Mouse (Mus musculus): Measurements from ENCODE around the gene Ptpn13. TPM values are rescaled to one million over a fixed set of nuclear protein-coding genes. Genes with fewer than 3 reads are reported as not detected.

Ptpn13 gene
- total and polyA plus RNA-seq, 3 experiments: 15.1 to 43.6 (median 15.5) TPM

DNA sequence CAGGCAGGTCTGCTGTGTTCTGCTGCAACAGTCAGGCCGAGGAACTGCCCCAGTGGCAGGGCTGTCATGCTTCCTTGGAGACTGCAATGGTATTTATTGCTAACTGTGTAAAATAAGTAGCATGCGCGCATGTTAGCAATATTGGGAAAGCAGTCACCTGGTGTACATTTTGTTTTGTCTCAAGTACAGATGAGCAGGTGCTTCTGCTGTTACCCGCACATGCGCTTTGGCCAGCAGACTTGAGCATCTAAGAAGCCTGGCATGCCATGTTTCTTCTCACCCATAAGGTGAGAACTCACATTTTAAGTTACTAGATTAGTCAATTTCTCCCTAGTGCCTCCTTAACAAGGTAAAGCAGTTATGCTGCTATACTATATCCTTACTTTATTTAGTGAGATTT, 72.1 kb downstream of the Ptpn13 start:
- TF ChIP-seq CHD1 (IDR thresholded peaks at IDR 0.05; ENCODE audit: low read depth, low read length): no peak
- TF ChIP-seq SIN3A (IDR thresholded peaks at IDR 0.05; ENCODE audit: low read length): no peak
- no peak for TF ChIP-seq NELFE (IDR thresholded peaks at IDR 0.05; ENCODE audit: low read depth, low read length)
- TF ChIP-seq GABPA (IDR thresholded peaks at IDR 0.05; ENCODE audit: low read depth, low read length): no peak
- no peak for TF ChIP-seq MEF2A (IDR thresholded peaks at IDR 0.05; ENCODE audit: extremely low read depth, insufficient replicate concordance, low read depth, low read length, poor library complexity, severe bottlenecking)
- no peak for TF ChIP-seq EP300 (IDR thresholded peaks at IDR 0.05; ENCODE audit: low read depth in 1 of 2, low read length in 2 of 2)
- no peak for TF ChIP-seq MXI1 (IDR thresholded peaks at IDR 0.05; ENCODE audit: low read depth, low read length)
- TF ChIP-seq USF2 (IDR thresholded peaks at IDR 0.05; ENCODE audit: borderline replicate concordance in 1 of 2, insufficient read depth in 1 of 2, low read depth in 1 of 2, low read length in 2 of 2): no peak
- no peak for TF ChIP-seq POLR2AphosphoS2 (IDR thresholded peaks at IDR 0.05; ENCODE audit: low read length)
- TF ChIP-seq CHD2 (IDR thresholded peaks at IDR 0.05; ENCODE audit: low read length): no peak
- no peak for TF ChIP-seq UBTF (IDR thresholded peaks at IDR 0.05; ENCODE audit: borderline replicate concordance, insufficient read depth, low read depth, low read length)
- TF ChIP-seq RCOR1 (IDR thresholded peaks at IDR 0.05; ENCODE audit: low read depth, low read length): no peak
- TF ChIP-seq MAFK (IDR thresholded peaks at IDR 0.05; ENCODE audit: borderline replicate concordance, low read depth, low read length): no peak
- no peak for TF ChIP-seq POLR2AphosphoS5 (IDR thresholded peaks at IDR 0.05; ENCODE audit: borderline replicate concordance, low read depth, low read length)
- no peak for TF ChIP-seq MYC (IDR thresholded peaks at IDR 0.05; ENCODE audit: low read depth, low read length)
- TF ChIP-seq GATA1 (IDR thresholded peaks at IDR 0.05; ENCODE audit: low read depth, low read length): no peak
- no peak for TF ChIP-seq ZMIZ1 (IDR thresholded peaks at IDR 0.05; ENCODE audit: low read depth, low read length)
- TF ChIP-seq E2F4 (IDR thresholded peaks at IDR 0.05; ENCODE audit: borderline replicate concordance, low read depth, low read length): no peak

DNA sequence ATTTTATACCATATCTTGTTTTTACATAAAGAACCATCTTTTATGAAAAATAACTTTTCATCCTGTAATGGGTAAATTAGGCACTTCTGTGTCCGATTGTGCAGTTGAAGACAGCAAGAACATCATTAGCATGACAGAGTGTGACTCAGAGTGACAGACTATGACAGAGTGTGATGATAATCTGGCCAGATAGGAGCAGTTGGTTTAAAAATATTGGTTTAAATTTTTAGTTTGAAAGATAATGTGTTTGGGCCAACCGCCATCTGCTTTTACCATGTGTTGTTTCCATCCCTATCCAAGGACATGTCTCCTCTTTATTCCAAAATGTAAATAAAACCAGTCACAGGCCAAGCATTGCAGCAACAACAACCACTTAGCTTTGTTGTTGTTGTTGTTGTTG, 72.5 kb downstream of the Ptpn13 start:
- no peaks in the 10 kb centered on the region for H3K9me3 ChIP-seq (replicated peaks; ENCODE audit: insufficient read depth, low read length)
- no peak overlapping the region for H3K27ac ChIP-seq (ENCODE audit: control insufficient read depth, low read depth, low read length)
- H3K36me3 ChIP-seq (ENCODE audit: control insufficient read depth in 1 of 2, insufficient read depth in 2 of 2, low read length in 2 of 2): peaks cover 0 to 6% of the 10 kb centered on the region in 2 experiments; a peak in 3 of 4 replicates
- H3K27me3 ChIP-seq (ENCODE audit: control insufficient read depth in 1 of 2, insufficient read depth in 2 of 2, low read length in 2 of 2): no peaks in the 10 kb centered on the region
- peaks cover 4 to 8% of the 10 kb centered on the region in 2 experiments for H3K4me1 ChIP-seq (ENCODE audit: control insufficient read depth in 1 of 2, insufficient read depth in 2 of 2, low read length in 2 of 2)
- DNase-seq (ENCODE audit: low read depth, low spot score): no peak
- H3K79me2 ChIP-seq (ENCODE audit: control insufficient read depth, insufficient read depth, low read length, poor library complexity): no peaks in the 10 kb centered on the region
- no peak for TF ChIP-seq MAFK (IDR thresholded peaks at IDR 0.05; ENCODE audit: borderline replicate concordance, low read depth, low read length)
- no peak for TF ChIP-seq ELF1 (IDR thresholded peaks at IDR 0.05; ENCODE audit: low read depth, low read length)
- TF ChIP-seq HCFC1 (IDR thresholded peaks at IDR 0.05; ENCODE audit: low read depth, low read length): no peak
- TF ChIP-seq ZKSCAN1 (IDR thresholded peaks at IDR 0.05; ENCODE audit: low read depth, low read length): no peak
- TF ChIP-seq NRF1 (IDR thresholded peaks at IDR 0.05; ENCODE audit: insufficient read depth, low read depth, low read length, poor library complexity, severe bottlenecking): no peak
- TF ChIP-seq TCF12 (IDR thresholded peaks at IDR 0.05; ENCODE audit: low read depth, low read length): no peak
- no peak for TF ChIP-seq RCOR1 (IDR thresholded peaks at IDR 0.05; ENCODE audit: low read depth, low read length)
- TF ChIP-seq JUND (IDR thresholded peaks at IDR 0.05; ENCODE audit: low read depth, low read length): no peak
- no peak for TF ChIP-seq POLR2AphosphoS5 (IDR thresholded peaks at IDR 0.05; ENCODE audit: borderline replicate concordance, low read depth, low read length)
- no peak for TF ChIP-seq POLR2A (IDR thresholded peaks at IDR 0.05; ENCODE audit: control insufficient read depth in 1 of 2, insufficient read depth in 1 of 2, low read depth in 1 of 2, low read length in 2 of 2, poor library complexity in 1 of 2)
- TF ChIP-seq MXI1 (IDR thresholded peaks at IDR 0.05; ENCODE audit: low read depth, low read length): no peak
- H3K9ac ChIP-seq (ENCODE audit: control insufficient read depth, low read depth, low read length, poor library complexity, severe bottlenecking): no peak overlapping the region
- no peak overlapping the region for H3K4me3 ChIP-seq (ENCODE audit: control insufficient read depth in 1 of 2, insufficient read depth in 1 of 2, low read depth in 2 of 2, low read length in 2 of 2)

More for the DNA sequence above, 72.1 kb downstream of the Ptpn13 start:
- no peak overlapping the region for H3K9ac ChIP-seq (ENCODE audit: control insufficient read depth, low read depth, low read length, poor library complexity, severe bottlenecking)
- no peak for DNase-seq (ENCODE audit: low read depth, low spot score)
- peaks cover 4 to 8% of the 10 kb centered on the region in 2 experiments for H3K4me1 ChIP-seq (ENCODE audit: control insufficient read depth in 1 of 2, insufficient read depth in 2 of 2, low read length in 2 of 2)
- H3K36me3 ChIP-seq (ENCODE audit: control insufficient read depth in 1 of 2, insufficient read depth in 2 of 2, low read length in 2 of 2): peaks cover 0 to 6% of the 10 kb centered on the region in 2 experiments; a peak in 3 of 4 replicates
- H3K4me3 ChIP-seq (ENCODE audit: control insufficient read depth in 1 of 2, insufficient read depth in 1 of 2, low read depth in 2 of 2, low read length in 2 of 2): no peak overlapping the region
- no peaks in the 10 kb centered on the region for H3K9me3 ChIP-seq (replicated peaks; ENCODE audit: insufficient read depth, low read length)
- H3K27ac ChIP-seq (ENCODE audit: control insufficient read depth, low read depth, low read length): no peak overlapping the region
- H3K27me3 ChIP-seq (ENCODE audit: control insufficient read depth in 1 of 2, insufficient read depth in 2 of 2, low read length in 2 of 2): no peaks in the 10 kb centered on the region
- H3K79me2 ChIP-seq (ENCODE audit: control insufficient read depth, insufficient read depth, low read length, poor library complexity): no peaks in the 10 kb centered on the region

All from MEL (cell line).